Mouse (Mus musculus): ENCODE measurements around the gene Gpr160.
A peak's percentile ranks its signal among the peaks of the same experiment; 100 is the strongest.
"Not testable (repeated sequence)": the region's sequence is repeated elsewhere in the genome, so short reads cannot be mapped to it uniquely, and the experiment has no call there.

The Gpr160 gene

DNA sequence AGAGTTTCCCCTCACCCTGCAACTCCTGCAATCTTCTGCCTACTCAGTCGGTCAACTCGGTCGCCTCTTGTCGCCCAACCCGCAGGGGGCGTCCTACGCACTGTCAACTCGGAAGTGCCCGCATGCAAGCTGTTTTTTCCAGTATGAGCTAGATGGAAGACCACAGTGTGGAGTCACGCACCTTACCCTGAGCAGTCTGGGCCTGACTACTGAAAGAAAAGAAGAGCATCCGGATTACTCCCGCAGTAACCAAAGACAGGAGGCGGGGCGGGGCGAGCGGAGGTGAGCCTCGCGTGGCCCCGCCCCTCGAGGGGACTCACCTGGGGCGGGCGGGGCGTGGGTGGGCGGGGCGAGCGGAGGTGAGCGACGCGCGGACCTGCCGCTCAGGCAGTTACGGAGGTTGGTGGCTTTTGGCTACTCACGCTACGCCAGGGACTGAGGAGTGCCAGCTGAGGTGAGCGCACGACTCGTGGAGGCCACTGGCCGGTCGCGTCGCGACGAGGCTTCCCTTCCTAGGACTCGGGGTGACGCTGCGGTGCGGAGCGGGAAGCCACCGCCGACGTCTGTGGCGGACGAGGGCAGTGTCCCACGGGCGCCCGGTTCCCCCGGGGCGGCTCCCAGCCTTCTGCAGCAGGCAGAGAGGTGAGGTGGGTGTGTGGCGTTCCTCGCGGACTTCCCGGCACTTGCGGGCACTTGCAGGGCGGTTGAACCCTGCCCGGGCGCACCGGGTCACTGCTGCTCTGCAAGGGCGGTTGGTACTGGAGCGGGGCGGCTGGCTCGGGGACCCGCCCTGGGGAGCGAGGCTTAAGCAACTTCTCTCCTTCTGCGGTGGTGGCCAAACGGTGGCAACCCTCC is at the start of gene Gpr160:
Gene Gpr160 (plus strand): TSS at position 347 of the 855 bp plus-strand sequence.
- peak; percentile 91 for DNase-seq (ENCODE audit: low read depth)

- DNase-seq (ENCODE audit: low read depth) = no peak
Observed at GRCm38 (mm10) chr3:30812881-30813280, 42.9 kb upstream of the Gpr160 start.

DNA sequence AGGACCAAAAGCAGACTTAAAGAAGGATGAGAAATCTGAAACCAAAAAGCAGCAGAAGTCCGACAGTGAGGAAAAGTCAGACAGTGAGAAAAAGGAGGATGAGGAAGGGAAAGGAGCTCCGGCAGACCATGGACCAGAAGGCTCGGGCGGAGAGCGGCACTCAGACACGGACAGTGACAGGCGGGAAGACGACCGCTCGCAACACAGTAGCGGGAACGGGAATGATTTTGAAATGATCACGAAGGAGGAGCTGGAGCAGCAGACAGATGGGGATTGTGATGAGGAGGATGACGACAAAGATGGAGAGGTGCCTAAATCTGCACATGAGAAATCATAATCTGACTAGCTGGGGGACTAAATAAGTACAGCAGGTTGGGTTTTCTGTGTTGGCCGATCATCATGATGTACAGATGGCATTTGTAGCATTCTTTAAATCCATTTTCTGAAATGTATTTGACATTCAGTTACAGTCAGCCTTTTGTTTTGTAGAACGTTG is 37.1 kb upstream of the Gpr160 start:
- no peak for DNase-seq (ENCODE audit: low read depth)

- DNase-seq (ENCODE audit: low read depth) = no peak
Observed at GRCm38 (mm10) chr3:30822163-30822562, 33.6 kb upstream of the Gpr160 start.

DNA sequence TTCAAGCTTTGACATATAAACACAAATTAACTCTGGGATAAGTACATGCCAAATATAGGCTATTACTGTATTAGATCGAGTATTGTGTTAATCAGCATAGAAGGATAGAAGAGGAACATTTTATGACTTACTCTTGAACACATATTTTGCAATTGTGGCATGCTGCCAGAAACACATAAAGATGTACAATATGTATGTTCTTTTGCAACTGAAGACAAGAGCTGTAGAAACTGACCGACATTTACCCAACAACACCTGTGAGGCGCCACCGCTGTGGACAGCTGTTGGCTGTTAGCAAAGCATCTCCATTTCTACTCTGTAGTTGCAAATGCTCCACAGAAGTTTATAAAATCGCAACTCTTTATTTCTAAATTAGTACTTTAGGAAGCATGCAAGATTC is 29.7 kb upstream of the Gpr160 start:
- DNase-seq (ENCODE audit: low read depth) = no peak

DNA sequence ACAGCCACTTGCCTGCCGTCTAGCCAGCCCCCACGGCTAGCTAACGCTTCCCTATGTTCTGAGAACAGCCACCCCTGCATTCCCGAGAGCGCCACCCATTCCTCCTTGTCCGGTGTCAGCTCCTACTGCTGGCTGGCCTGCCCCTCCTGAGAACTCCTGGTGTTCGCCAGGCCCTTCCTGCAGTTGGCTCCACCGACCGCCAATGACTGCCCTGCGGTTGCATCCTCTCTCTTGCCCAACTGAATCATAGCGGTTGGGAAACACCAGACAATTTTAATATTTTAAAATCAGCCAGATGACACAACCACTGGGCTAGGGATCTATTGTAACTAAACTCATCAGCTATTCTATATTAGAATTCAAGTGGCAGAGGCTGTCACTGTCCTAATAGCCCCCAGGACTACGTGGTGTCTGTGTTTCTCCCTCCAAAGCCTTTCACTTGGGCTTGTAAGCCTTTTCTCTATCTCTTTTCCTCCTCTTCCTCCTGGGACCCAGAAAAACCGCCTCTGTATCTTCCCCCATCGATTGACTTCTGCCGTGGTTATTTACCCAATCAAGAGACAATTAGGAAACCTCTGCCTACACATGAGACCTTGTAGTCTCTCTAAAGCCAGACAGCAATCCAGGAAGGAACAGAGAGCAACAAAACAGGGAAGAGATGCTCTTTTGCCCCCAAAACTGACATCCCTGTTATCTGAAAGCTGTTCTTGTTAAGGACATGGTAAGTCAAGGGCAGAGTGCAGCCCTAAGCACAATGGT is 23.7 kb upstream of the Gpr160 start:
- no peak for DNase-seq (ENCODE audit: low read depth)

GRCm38 (mm10) chr3:30833254-30833653 is 22.5 kb upstream of the Gpr160 start:
- no peak for DNase-seq (ENCODE audit: low read depth)

GRCm38 (mm10) chr3:30845755-30846154 is 10.0 kb upstream of the Gpr160 start:
- no peak for DNase-seq (ENCODE audit: low read depth)

GRCm38 (mm10) chr3:30847413-30847812 is 8.3 kb upstream of the Gpr160 start:
- DNase-seq (ENCODE audit: low read depth) = peak; percentile 25

DNA sequence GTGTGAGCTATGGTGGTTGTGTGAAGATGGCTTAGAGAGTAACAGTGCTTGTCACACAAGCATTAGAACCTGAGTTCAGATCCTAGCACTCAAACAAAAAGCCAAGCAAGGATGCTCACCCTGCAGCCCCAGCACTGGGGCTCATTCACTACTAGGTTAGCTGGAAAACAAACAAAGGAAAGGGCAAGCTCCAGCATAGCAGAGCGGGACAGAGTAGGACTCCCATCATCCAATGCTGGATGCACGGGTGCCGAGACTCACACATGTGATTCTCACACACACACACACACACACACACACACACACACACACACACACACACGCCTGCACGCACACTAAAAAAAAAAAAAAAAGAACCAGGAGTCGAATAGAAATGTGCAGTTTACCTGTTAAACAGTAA is 4.3 kb upstream of the Gpr160 start:
- no peak for DNase-seq (ENCODE audit: low read depth)

DNA sequence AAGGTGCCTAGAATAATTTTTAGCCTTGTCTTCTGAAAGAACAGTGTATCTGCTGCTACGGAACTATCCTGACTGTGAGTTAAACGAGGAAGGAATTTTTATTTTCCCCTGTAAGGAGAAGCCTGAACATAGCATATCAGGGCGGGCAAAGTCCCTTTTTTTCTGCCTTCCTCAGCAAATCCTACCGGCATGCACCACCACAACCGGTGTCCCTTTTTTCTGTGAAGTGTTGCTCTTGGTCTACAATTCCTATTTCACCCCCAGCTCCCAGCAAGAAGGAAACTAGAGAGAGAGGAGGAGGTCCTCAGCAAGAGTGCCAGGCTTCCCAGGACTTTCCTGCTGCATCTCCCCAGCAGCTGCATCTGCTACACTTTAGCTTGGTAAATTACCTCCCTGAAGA is 2.2 kb upstream of the Gpr160 start:
- DNase-seq (ENCODE audit: low read depth) = no peak

GRCm38 (mm10) chr3:30859599-30859998 is 3.8 kb downstream of the Gpr160 start:
- not testable (repeated sequence) for DNase-seq (ENCODE audit: low read depth)

- DNase-seq (ENCODE audit: low read depth) = no peak
Observed at GRCm38 (mm10) chr3:30860705-30861104, 5.0 kb downstream of the Gpr160 start.

DNA sequence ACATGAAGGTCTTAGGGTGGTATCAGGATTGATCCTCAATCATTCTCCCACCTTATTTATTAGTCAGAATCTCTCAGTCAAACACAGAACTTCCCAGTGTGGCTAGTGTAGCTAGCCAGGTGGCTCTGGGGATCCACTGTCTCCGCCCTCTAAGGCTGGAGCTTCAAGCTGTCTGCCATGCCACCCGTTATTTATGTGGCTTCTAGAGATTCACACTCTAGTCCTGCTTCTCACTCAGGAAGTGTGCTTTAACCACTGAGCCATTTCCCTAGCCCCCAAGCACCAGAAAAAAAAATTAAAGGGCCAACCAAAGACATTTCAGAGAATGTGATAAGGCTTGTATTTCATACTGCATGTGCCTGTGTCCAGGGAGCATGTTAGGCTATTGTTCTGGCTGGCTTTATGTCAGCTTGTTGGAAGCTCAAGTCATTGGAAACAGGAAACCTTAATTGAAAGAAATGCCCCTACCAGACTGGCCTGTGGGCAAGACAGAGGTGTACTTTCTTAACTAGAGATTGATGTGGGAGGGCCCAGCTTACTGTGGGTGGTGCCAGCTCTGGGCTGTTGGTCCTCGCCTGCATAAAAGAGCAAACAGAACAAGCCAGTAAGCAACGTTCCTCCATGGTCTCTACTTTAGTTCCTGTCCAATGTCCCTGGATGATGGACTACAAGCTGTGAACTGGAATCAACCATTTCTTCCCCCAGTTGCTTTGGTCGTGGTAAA is 8.1 kb downstream of the Gpr160 start:
- peak; percentile 38 for DNase-seq (ENCODE audit: low read depth)

- DNase-seq (ENCODE audit: low read depth) = no peak
Observed at GRCm38 (mm10) chr3:30864640-30865039, 8.9 kb downstream of the Gpr160 start.

GRCm38 (mm10) chr3:30868176-30868575 is 12.4 kb downstream of the Gpr160 start:
- no peak for DNase-seq (ENCODE audit: low read depth)

DNA sequence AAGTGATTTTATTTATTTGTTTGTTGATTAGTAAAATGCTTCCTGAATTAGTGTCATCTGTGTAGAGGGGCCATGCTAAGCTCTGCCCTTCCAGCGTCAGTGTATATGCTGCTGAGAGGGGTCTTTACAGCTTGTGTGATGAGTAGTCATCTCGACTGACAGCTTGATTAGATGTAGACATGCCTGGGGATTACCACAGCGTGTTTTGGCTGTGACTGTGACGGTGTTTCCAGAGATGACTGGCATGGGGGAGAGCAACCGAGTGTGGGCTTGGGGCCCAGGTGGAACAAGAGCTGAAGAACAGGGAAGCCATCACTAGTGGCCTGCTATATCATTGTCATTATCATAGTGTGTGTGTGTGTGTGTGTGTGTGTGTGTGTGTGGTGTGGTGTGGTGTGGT is 12.9 kb downstream of the Gpr160 start:
- DNase-seq (ENCODE audit: low read depth) = peak; percentile 53

- no peak for DNase-seq (ENCODE audit: low read depth)
Observed at GRCm38 (mm10) chr3:30869995-30870394, 14.2 kb downstream of the Gpr160 start.

- peak; percentile 53 for DNase-seq (ENCODE audit: low read depth)
Observed at GRCm38 (mm10) chr3:30876709-30877108, 21.0 kb downstream of the Gpr160 start.

DNA sequence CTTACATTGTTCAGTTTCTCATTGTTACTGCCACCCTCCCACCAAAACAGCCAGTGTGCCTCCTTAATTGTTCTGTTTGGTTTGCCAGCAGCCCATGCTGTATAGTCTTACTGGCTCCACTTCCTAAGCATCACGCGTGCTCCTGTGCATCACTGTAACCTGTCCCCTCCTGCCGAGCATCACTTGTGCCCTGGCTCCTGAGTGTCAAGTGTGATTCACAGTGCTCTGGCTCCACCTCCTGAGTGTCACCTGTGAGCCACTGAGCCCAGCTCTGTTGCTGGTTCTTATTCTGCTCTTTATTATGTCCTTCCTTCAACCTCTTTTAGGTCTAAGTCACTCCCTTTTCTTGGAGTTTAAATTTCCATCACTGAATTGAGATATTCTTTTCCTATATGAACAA is 31.7 kb downstream of the Gpr160 start:
- DNase-seq (ENCODE audit: low read depth) = no peak

DNA sequence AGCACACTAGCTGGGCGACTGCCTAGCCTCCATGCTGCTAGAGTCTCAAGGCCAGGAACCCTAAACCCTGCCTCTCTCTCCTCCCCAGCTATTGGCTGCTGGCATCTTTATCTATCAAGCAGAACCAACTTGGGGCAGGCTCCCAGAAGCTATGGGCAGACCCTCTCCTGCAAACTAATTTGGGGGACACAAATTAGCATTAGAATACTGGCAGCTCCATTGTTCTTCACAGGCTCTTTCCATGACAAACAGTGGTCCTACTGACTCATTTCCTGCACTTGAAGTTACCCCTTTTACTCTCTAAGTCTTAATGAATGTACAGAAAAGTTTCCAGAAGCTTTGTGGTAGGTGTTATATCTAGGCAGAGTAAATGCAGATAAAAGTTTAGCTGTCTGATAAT is 33.3 kb downstream of the Gpr160 start:
- DNase-seq (ENCODE audit: low read depth) = no peak

- DNase-seq (ENCODE audit: low read depth) = no peak
Observed at GRCm38 (mm10) chr3:30896721-30897120, 41.0 kb downstream of the Gpr160 start.
